Mouse (Mus musculus): Measurements from ENCODE around the gene Stoml2.

Stoml2 gene

DNA sequence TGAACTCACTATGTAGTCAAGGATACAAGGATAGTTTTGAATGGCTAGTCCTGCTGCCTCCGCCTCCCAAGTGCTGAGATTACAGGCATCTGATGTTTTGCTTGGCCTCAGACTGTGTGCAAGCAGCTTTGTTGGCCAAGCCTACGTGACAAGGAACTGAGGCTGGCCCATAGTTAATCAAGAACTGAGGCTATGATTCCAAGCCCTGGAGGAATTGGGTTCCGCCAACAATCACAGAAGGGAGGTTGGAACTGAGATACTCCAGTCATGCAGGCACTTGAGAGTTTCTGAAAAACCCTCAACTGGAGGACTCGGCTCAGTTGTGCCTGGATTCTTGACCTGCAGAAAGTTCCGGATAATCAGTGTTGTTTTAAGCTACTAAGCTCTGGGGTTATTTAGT, 26.1 kb upstream of the Stoml2 start:
- H3K27me3 ChIP-seq (ENCODE audit: insufficient read depth, low read length): peaks cover 32% of the 10 kb centered on the region
- no peak overlapping the region for H3K4me3 ChIP-seq (replicated peaks; ENCODE audit: low read length)
- peaks cover 12% of the 10 kb centered on the region for H3K4me1 ChIP-seq (replicated peaks; ENCODE audit: low read depth, low read length)
- H3K9me3 ChIP-seq (ENCODE audit: low read length): no peaks in the 10 kb centered on the region
- no peaks in the 10 kb centered on the region for H3K36me3 ChIP-seq (ENCODE audit: insufficient read depth, low read length)
- TF ChIP-seq POU5F1 (IDR thresholded peaks at IDR 0.05; ENCODE audit: borderline replicate concordance, low read length) (no peak), CTCF (conservative IDR thresholded peaks at IDR 0.05; ENCODE audit: low read length) (no peak), NANOG (IDR thresholded peaks at IDR 0.05; ENCODE audit: borderline replicate concordance, low read length) (no peak)

- Histone ChIP-seq H3K27me3 (ENCODE audit: insufficient read depth, low read length) (peaks cover 4% of the 10 kb centered on the region), H3K4me1 (replicated peaks; ENCODE audit: low read depth, low read length) (peaks cover 9% of the 10 kb centered on the region), H3K9me3 (ENCODE audit: low read length) (no peaks in the 10 kb centered on the region), H3K36me3 (ENCODE audit: insufficient read depth, low read length) (no peaks in the 10 kb centered on the region), H3K4me3 (replicated peaks; ENCODE audit: low read length) (peak overlapping the region; percentile 23; the same call in 1 of the 2 replicates)
- no peak for TF ChIP-seq NANOG (IDR thresholded peaks at IDR 0.05; ENCODE audit: borderline replicate concordance, low read length)
- TF ChIP-seq CTCF (conservative IDR thresholded peaks at IDR 0.05; ENCODE audit: low read length): peak; percentile 56
- no peak for TF ChIP-seq POU5F1 (IDR thresholded peaks at IDR 0.05; ENCODE audit: borderline replicate concordance, low read length)
These were observed 21.1 kb upstream of the Stoml2 start for GRCm38 (mm10) chr4:43052627-43053026.

GRCm38 (mm10) chr4:43047231-43047630, 15.7 kb upstream of the Stoml2 start:
- Histone ChIP-seq H3K27me3 (ENCODE audit: insufficient read depth, low read length) (0 out of 2 replicates have a peak, but pooled peaks cover 2% of the 10 kb centered on the region), H3K4me1 (replicated peaks; ENCODE audit: low read depth, low read length) (peaks cover 40% of the 10 kb centered on the region), H3K9me3 (ENCODE audit: low read length) (no peaks in the 10 kb centered on the region), H3K4me3 (replicated peaks; ENCODE audit: low read length) (no peak overlapping the region), H3K36me3 (ENCODE audit: insufficient read depth, low read length) (no peaks in the 10 kb centered on the region)
- TF ChIP-seq CTCF (conservative IDR thresholded peaks at IDR 0.05; ENCODE audit: low read length): peak; percentile 90
- no peak for TF ChIP-seq NANOG (IDR thresholded peaks at IDR 0.05; ENCODE audit: borderline replicate concordance, low read length)

DNA sequence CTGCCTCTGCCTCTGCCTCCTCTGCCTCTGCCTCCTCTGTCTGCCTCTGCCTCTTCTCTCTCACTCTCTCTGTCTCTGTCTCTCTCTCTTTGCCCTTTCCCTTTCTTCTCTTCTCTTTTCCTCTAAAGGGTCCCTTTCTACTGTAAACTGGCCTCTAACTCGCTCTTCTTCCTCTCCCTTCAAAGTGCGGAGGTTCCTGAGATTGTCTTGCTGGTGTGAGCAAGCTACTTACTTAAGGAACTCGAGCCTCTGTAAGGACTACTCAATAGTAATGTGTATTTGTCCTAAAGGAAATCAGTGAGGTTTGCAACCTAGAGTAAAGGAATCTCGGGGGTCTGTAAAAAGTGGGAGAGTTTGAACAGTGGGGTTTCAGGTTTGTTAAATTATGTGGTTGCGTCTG, 15.1 kb upstream of the Stoml2 start:
- no peaks in the 10 kb centered on the region for H3K36me3 ChIP-seq (ENCODE audit: insufficient read depth, low read length)
- 0 out of 2 replicates have a peak, but pooled peaks cover 2% of the 10 kb centered on the region for H3K27me3 ChIP-seq (ENCODE audit: insufficient read depth, low read length)
- peaks cover 35% of the 10 kb centered on the region for H3K4me1 ChIP-seq (replicated peaks; ENCODE audit: low read depth, low read length)
- TF ChIP-seq NANOG (IDR thresholded peaks at IDR 0.05; ENCODE audit: borderline replicate concordance, low read length) (no peak), CTCF (conservative IDR thresholded peaks at IDR 0.05; ENCODE audit: low read length) (no peak), POU5F1 (IDR thresholded peaks at IDR 0.05; ENCODE audit: borderline replicate concordance, low read length) (no peak)
- no peaks in the 10 kb centered on the region for H3K9me3 ChIP-seq (ENCODE audit: low read length)
- H3K4me3 ChIP-seq (replicated peaks; ENCODE audit: low read length): peak overlapping the region; percentile 86; the same call in 1 of the 2 replicates

GRCm38 (mm10) chr4:43045659-43046302, 14.3 kb upstream of the Stoml2 start, which contains the start of gene Fam214b:
TSS of gene Fam214b (minus strand) at chr4:43046220.
- H3K4me1 ChIP-seq (replicated peaks; ENCODE audit: low read depth, low read length): peaks cover 41% of the 10 kb centered on the region
- H3K27me3 ChIP-seq (ENCODE audit: insufficient read depth, low read length): 0 out of 2 replicates have a peak, but pooled peaks cover 2% of the 10 kb centered on the region
- no peak for TF ChIP-seq CTCF (conservative IDR thresholded peaks at IDR 0.05; ENCODE audit: low read length)
- no peak for TF ChIP-seq POU5F1 (IDR thresholded peaks at IDR 0.05; ENCODE audit: borderline replicate concordance, low read length)
- no peak for TF ChIP-seq NANOG (IDR thresholded peaks at IDR 0.05; ENCODE audit: borderline replicate concordance, low read length)
- H3K4me3 ChIP-seq (replicated peaks; ENCODE audit: low read length): peak within 1 kb of the TSS; percentile 86
- H3K9me3 ChIP-seq (ENCODE audit: low read length): no peaks in the 10 kb centered on the region
- no peaks in the 10 kb centered on the region for H3K36me3 ChIP-seq (ENCODE audit: insufficient read depth, low read length)

GRCm38 (mm10) chr4:43045285-43045658, 13.8 kb upstream of the Stoml2 start:
- Histone ChIP-seq H3K4me3 (replicated peaks; ENCODE audit: low read length) (peak overlapping the region; percentile 86), H3K4me1 (replicated peaks; ENCODE audit: low read depth, low read length) (peaks cover 45% of the 10 kb centered on the region), H3K27me3 (ENCODE audit: insufficient read depth, low read length) (0 out of 2 replicates have a peak, but pooled peaks cover 2% of the 10 kb centered on the region), H3K36me3 (ENCODE audit: insufficient read depth, low read length) (no peaks in the 10 kb centered on the region), H3K9me3 (ENCODE audit: low read length) (no peaks in the 10 kb centered on the region)
- TF ChIP-seq CTCF (conservative IDR thresholded peaks at IDR 0.05; ENCODE audit: low read length): no peak
- no peak for TF ChIP-seq NANOG (IDR thresholded peaks at IDR 0.05; ENCODE audit: borderline replicate concordance, low read length)
- no peak for TF ChIP-seq POU5F1 (IDR thresholded peaks at IDR 0.05; ENCODE audit: borderline replicate concordance, low read length)

DNA sequence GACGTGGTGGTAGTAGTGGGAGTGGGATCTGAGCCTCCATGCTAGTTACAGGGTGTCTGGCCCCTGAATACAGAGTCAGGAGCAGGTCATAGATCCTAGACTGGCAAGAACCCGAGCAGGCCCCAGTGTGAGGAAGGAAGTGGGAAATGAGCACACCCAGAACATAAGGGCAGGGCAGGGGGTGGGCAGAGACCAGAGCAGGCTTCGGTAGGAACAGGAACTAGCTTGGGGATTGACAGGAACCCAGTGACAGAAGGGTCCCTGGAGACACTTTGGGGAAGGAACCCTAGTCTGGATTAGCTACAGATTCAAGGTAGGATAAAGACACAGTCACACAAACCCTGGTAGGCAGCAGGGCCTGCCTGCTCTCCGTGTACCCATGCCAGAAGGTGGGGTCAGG, 13.2 kb upstream of the Stoml2 start:
- Histone ChIP-seq H3K27me3 (ENCODE audit: insufficient read depth, low read length) (0 out of 2 replicates have a peak, but pooled peaks cover 2% of the 10 kb centered on the region), H3K36me3 (ENCODE audit: insufficient read depth, low read length) (no peaks in the 10 kb centered on the region), H3K4me1 (replicated peaks; ENCODE audit: low read depth, low read length) (peaks cover 48% of the 10 kb centered on the region), H3K4me3 (replicated peaks; ENCODE audit: low read length) (peak overlapping the region; percentile 86), H3K9me3 (ENCODE audit: low read length) (no peaks in the 10 kb centered on the region)
- no peak for TF ChIP-seq NANOG (IDR thresholded peaks at IDR 0.05; ENCODE audit: borderline replicate concordance, low read length)
- no peak for TF ChIP-seq POU5F1 (IDR thresholded peaks at IDR 0.05; ENCODE audit: borderline replicate concordance, low read length)
- TF ChIP-seq CTCF (conservative IDR thresholded peaks at IDR 0.05; ENCODE audit: low read length): no peak

- Histone ChIP-seq H3K4me3 (replicated peaks; ENCODE audit: low read length) (peak overlapping the region; percentile 86), H3K36me3 (ENCODE audit: insufficient read depth, low read length) (no peaks in the 10 kb centered on the region), H3K4me1 (replicated peaks; ENCODE audit: low read depth, low read length) (peaks cover 57% of the 10 kb centered on the region), H3K9me3 (ENCODE audit: low read length) (no peaks in the 10 kb centered on the region), H3K27me3 (ENCODE audit: insufficient read depth, low read length) (peaks cover 5% of the 10 kb centered on the region; the same call in 1 of the 2 replicates)
- TF ChIP-seq NANOG (IDR thresholded peaks at IDR 0.05; ENCODE audit: borderline replicate concordance, low read length) (no peak), CTCF (conservative IDR thresholded peaks at IDR 0.05; ENCODE audit: low read length) (no peak), POU5F1 (IDR thresholded peaks at IDR 0.05; ENCODE audit: borderline replicate concordance, low read length) (no peak)
These were observed 12.3 kb upstream of the Stoml2 start for GRCm38 (mm10) chr4:43043644-43044357.

All from E14TG2a.4 (cell line).